ENCODE assay signal across 10 mouse cellular contexts in genomic region chr14:60895172-60896000, GRCm38 (mm10).
A peak's percentile ranks its signal among the peaks of the same experiment; 100 is the strongest.
DNase-seq lines count a peak whose midpoint lies in the region; ATAC-seq lines count a peak whose summit lies in the region.
"Had no signal": no experiment of that assay in that cellular context is flagged by ENCODE, and none has a peak within 500 bp of the region (broad histone marks: within the 10 kb centered on the region; RNA-seq: fewer than 3 reads in every experiment).

No protein-coding gene starts in this region.

- H3K27me3 ChIP-seq in kidney, embryonic 15.5 days, result no peaks in the 10 kb centered on the region
- H3K27me3 ChIP-seq in midbrain, embryonic 16.5 days (ENCODE audit: control insufficient read depth, insufficient read depth, low read depth, low read length), result no peaks in the 10 kb centered on the region
- H3K27me3 ChIP-seq: heart, embryonic 12.5 days had no signal

- no peaks in the 10 kb centered on the region for H3K9me3 ChIP-seq in kidney, embryonic 15.5 days (replicated peaks)
- no peaks in the 10 kb centered on the region for H3K9me3 ChIP-seq in midbrain, embryonic 16.5 days (replicated peaks; ENCODE audit: control insufficient read depth, low read length, poor library complexity, severe bottlenecking)
- H3K9me3 ChIP-seq: heart, embryonic 12.5 days had no signal

- H3K4me1 ChIP-seq in kidney, embryonic 15.5 days, result 0 out of 2 replicates have a peak, but pooled peaks cover 3% of the 10 kb centered on the region
- no peaks in the 10 kb centered on the region for H3K4me1 ChIP-seq in midbrain, embryonic 16.5 days (ENCODE audit: control insufficient read depth, insufficient read depth, low read length)
- H3K4me1 ChIP-seq: heart, embryonic 12.5 days had no signal

- 50% methylated on average over 19 of the region's 19 CpGs for WGBS in kidney, embryonic 15.5 days
- WGBS in midbrain, embryonic 16.5 days, result 69% methylated on average over 19 of the region's 19 CpGs

- H3K4me3 ChIP-seq in kidney, embryonic 15.5 days (replicated peaks), result no peak overlapping the region
- no peak overlapping the region for H3K4me3 ChIP-seq in midbrain, embryonic 16.5 days (ENCODE audit: low read depth, low read length)
- H3K4me3 ChIP-seq: heart, embryonic 12.5 days had no signal

- H3K9ac ChIP-seq in kidney, embryonic 15.5 days, result no peak overlapping the region
- H3K9ac ChIP-seq in midbrain, embryonic 16.5 days (ENCODE audit: low read depth, low read length), result no peak overlapping the region
- H3K9ac ChIP-seq: heart, embryonic 12.5 days had no signal

- peak overlapping the region; percentile 24; the same call in 1 of the 2 replicates for H3K27ac ChIP-seq in kidney, embryonic 15.5 days
- H3K27ac ChIP-seq in midbrain, embryonic 16.5 days (ENCODE audit: low read length), result peak overlapping the region; percentile 28; the same call in 1 of the 2 replicates

- no peaks in the 10 kb centered on the region for H3K36me3 ChIP-seq in kidney, embryonic 15.5 days
- H3K36me3 ChIP-seq in midbrain, embryonic 16.5 days (ENCODE audit: control insufficient read depth, insufficient read depth, low read length), result no peaks in the 10 kb centered on the region
- H3K36me3 ChIP-seq: heart, embryonic 12.5 days had no signal

- ATAC-seq in kidney, embryonic 15.5 days (replicated peaks; ENCODE audit: low FRiP score), result peak; percentile 77; the same call in 1 of the 2 replicates
- no peak for ATAC-seq in midbrain, embryonic 16.5 days

- H3K4me2 ChIP-seq in kidney, embryonic 15.5 days, result no peak overlapping the region
- no peak overlapping the region for H3K4me2 ChIP-seq in midbrain, embryonic 16.5 days (ENCODE audit: low read length)
- H3K4me2 ChIP-seq: heart, embryonic 12.5 days had no signal

- no peak for DNase-seq in kidney, adult 11 months
- DNase-seq in R1 (ENCODE audit: low read depth, low spot score), result peak; percentile 28
- peak; percentile 29 to 34 for DNase-seq in layer of hippocampus, postnatal 14 days (ENCODE audit: low spot score in 2 of 2)
- no peak for DNase-seq in embryo, embryonic 9.5 days (ENCODE audit: extremely low spot score)
- no peak for DNase-seq in thymus, adult 18-20 months
- DNase-seq in embryo, embryonic 10 days (ENCODE audit: low spot score), result no peak
- DNase-seq: liver had no signal

Comparison
In these comparisons a context has a peak if more than half of its experiments do, and no peak if none do; other contexts are left out.
1. DNase-seq: peak in R1 (single experiment) and layer of hippocampus, postnatal 14 days (2 of 2); none in kidney, adult 11 months (single experiment), embryo, embryonic 9.5 days (single experiment), thymus, adult 18-20 months (0 of 2) and embryo, embryonic 10 days (single experiment).